Mouse (Mus musculus): ENCODE data around the gene Mif4gd. TPM values are rescaled to one million over a fixed set of nuclear protein-coding genes. Genes with fewer than 3 reads are reported as not detected.
"Not testable (repeated sequence)": the region's sequence is repeated elsewhere in the genome, so short reads cannot be mapped to it uniquely, and the experiment has no call there.

Mif4gd gene
- total RNA-seq (2021): 10 to 100 TPM; 41.0 to 46.6 TPM
- long read RNA-seq, experiment 1, transcript Mif4gd-201 (6 exons, 1,372 nt): major isoform, 32 of 59 reads
- long read RNA-seq, experiment 1, partial matches to known transcripts: 7 of 59 reads
- long read RNA-seq, experiment 1, other reads (novel, unspliced or antisense): 15 of 59 reads
- long read RNA-seq, experiment 2, transcript Mif4gd-201 (6 exons, 1,372 nt): major isoform, 25 of 37 reads
- long read RNA-seq, experiment 2, partial matches to known transcripts: 4 of 37 reads
- long read RNA-seq, experiment 2, other reads (novel, unspliced or antisense): 6 of 37 reads

- intact Hi-C loops (cut with DNase I): no loop called here
- peak; percentile 91 to 95 for DNase-seq
Measured at GRCm38 (mm10) chr11:115612410-115613137, at the start of gene Mif4gd. Gene Mif4gd (minus strand): TSS chr11:115612969.

- intact Hi-C loops (cut with DNase I): no loop called here
- no peak for DNase-seq
Measured at GRCm38 (mm10) chr11:115660376-115660775, 47.6 kb upstream of the Mif4gd start.

- intact Hi-C loops (cut with DNase I): no loop called here
- DNase-seq: no peak
Measured at GRCm38 (mm10) chr11:115658521-115658920, 45.8 kb upstream of the Mif4gd start.

- no peak for DNase-seq
- intact Hi-C loops (cut with DNase I): no loop called here
Measured at GRCm38 (mm10) chr11:115654128-115654527, 41.4 kb upstream of the Mif4gd start.

GRCm38 (mm10) chr11:115653194-115653593 lies 40.4 kb upstream of the Mif4gd start:
- intact Hi-C loops (cut with DNase I): no loop called here
- DNase-seq: no peak

GRCm38 (mm10) chr11:115651680-115652079 lies 38.9 kb upstream of the Mif4gd start:
- DNase-seq: no peak
- intact Hi-C loops (cut with DNase I): no loop called here

GRCm38 (mm10) chr11:115649706-115650105 lies 36.9 kb upstream of the Mif4gd start:
- no peak for DNase-seq
- intact Hi-C loops (cut with DNase I): loop anchor here (5.0 kb wide), 1 partner anchor 163 kb away; the partner anchor contains the start of genes Caskin2 and Tsen54

GRCm38 (mm10) chr11:115647459-115647858 lies 34.7 kb upstream of the Mif4gd start:
- DNase-seq: peak; percentile 68 to 78
- intact Hi-C loops (cut with DNase I): loop anchor here (1.0 to 5.0 kb wide), 2 partner anchors 67 to 165 kb away; partner anchors contain the start of genes Caskin2 and Tsen54

- intact Hi-C loops (cut with DNase I): loop anchor here (5.0 kb wide), 1 partner anchor 166 kb away; the partner anchor contains the start of genes Caskin2 and Tsen54
- DNase-seq: no peak
Measured at GRCm38 (mm10) chr11:115646439-115646838, 33.7 kb upstream of the Mif4gd start.

GRCm38 (mm10) chr11:115645498-115645897 lies 32.7 kb upstream of the Mif4gd start:
- intact Hi-C loops (cut with DNase I): loop anchor here (5.0 kb wide), 1 partner anchor 167 kb away; the partner anchor contains the start of genes Caskin2 and Tsen54
- DNase-seq: not testable (repeated sequence)

GRCm38 (mm10) chr11:115644308-115644707 lies 31.5 kb upstream of the Mif4gd start:
- intact Hi-C loops (cut with DNase I): no loop called here
- no peak for DNase-seq

GRCm38 (mm10) chr11:115643265-115643664 lies 30.5 kb upstream of the Mif4gd start:
- intact Hi-C loops (cut with DNase I): no loop called here
- DNase-seq: no peak

- intact Hi-C loops (cut with DNase I): no loop called here
- no peak for DNase-seq
Measured at GRCm38 (mm10) chr11:115642705-115643104, 29.9 kb upstream of the Mif4gd start.

GRCm38 (mm10) chr11:115641664-115642036 lies 28.9 kb upstream of the Mif4gd start:
- DNase-seq: no peak
- intact Hi-C loops (cut with DNase I): no loop called here

GRCm38 (mm10) chr11:115640978-115641663 lies 28.4 kb upstream of the Mif4gd start:
- DNase-seq: no peak
- intact Hi-C loops (cut with DNase I): no loop called here

- no peak for DNase-seq
- intact Hi-C loops (cut with DNase I): no loop called here
Measured at GRCm38 (mm10) chr11:115640311-115640828, 27.6 kb upstream of the Mif4gd start.

- intact Hi-C loops (cut with DNase I): no loop called here
Measured at GRCm38 (mm10) chr11:115639540-115639939, 26.8 kb upstream of the Mif4gd start.

GRCm38 (mm10) chr11:115638498-115639409 lies 26.0 kb upstream of the Mif4gd start:
- intact Hi-C loops (cut with DNase I): no loop called here
- DNase-seq: no peak

More at GRCm38 (mm10) chr11:115639540-115639939, 26.8 kb upstream of the Mif4gd start:
- no peak for DNase-seq

- no peak for DNase-seq
- intact Hi-C loops (cut with DNase I): no loop called here
Measured at GRCm38 (mm10) chr11:115636960-115637359, 24.2 kb upstream of the Mif4gd start.

GRCm38 (mm10) chr11:115635484-115635883 lies 22.7 kb upstream of the Mif4gd start:
- intact Hi-C loops (cut with DNase I): no loop called here
- DNase-seq: no peak
